Mouse (Mus musculus): Measurements from ENCODE around the gene Tmem150a. TPM values are rescaled to one million over a fixed set of nuclear protein-coding genes. Genes with fewer than 3 reads are reported as not detected.

Tmem150a gene
- polyA plus RNA-seq, 1 experiment from 2014 or later, result 92.3 TPM

DNA sequence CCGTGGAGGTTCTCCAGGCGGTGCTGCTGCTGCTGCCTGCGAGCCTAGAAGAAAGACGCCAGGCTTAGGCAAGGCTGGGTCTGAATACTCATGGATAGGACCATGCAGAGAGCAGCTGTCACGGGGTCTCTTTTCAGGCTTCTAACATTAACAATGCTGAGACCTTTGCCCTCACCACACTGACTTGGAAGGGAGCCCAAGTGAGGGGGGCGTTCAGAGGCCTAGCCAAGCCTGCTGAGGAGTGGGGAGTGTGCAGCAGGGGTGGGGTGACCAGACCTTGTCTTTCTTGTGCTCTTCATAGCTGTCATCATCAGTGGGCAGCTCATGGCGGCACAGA, 5.3 kb downstream of the Tmem150a start:
- peaks cover 38% of the 10 kb centered on the region for H3K4me1 ChIP-seq (ENCODE audit: insufficient read depth)
- no peak for TF ChIP-seq CTCF (IDR thresholded peaks at IDR 0.05; ENCODE audit: low read depth)
- no peak for TF ChIP-seq EP300 (IDR thresholded peaks at IDR 0.05; ENCODE audit: low read depth)
- peak overlapping the region; percentile 89 for H3K4me2 ChIP-seq (ENCODE audit: low read depth, low read length)
- WGBS (ENCODE audit: insufficient replicate concordance), result 69% methylated on average over 7 of the region's 7 CpGs
- H3K9ac ChIP-seq (replicated peaks), result peak overlapping the region; percentile 80
- H3K27me3 ChIP-seq (ENCODE audit: insufficient read depth, low read length), result peaks cover 4% of the 10 kb centered on the region
- peak overlapping the region; percentile 72; the same call in 1 of the 2 replicates for H3K4me3 ChIP-seq (ENCODE audit: low read depth, low read length)
- H3K27ac ChIP-seq (ENCODE audit: low read depth), result 0 out of 2 replicates have a peak overlapping the region, but pooled peaks have one; percentile 44
- H3K36me3 ChIP-seq (replicated peaks; ENCODE audit: insufficient read depth, low read length), result peaks cover 41% of the 10 kb centered on the region
- DNase-seq, result no peak
- ATAC-seq, result no peak
- H3K9me3 ChIP-seq (ENCODE audit: low read length), result no peaks in the 10 kb centered on the region

DNA sequence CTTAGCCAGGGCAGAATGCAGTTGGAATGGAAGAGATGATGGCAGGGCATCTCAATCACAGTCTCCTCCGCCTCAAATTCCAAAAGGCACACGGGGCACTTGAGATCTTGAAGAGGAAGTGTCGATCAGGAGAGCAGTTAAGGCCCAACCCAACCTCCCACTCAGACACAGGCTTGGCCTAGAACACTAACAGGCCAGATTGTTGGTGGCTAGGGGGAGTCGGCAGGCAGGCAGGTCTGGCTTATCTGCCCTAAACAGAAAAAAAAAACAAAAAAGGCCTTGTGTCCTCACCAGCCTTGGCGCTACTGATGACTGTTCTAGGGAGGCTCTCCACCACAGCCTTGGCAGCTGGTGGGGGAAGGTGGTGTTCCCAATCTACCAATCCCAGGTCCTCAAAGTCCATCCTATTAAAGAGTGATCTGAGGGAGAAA, 5.9 kb downstream of the Tmem150a start:
- 25% methylated on average over 5 of the region's 5 CpGs for WGBS (ENCODE audit: insufficient replicate concordance)
- H3K4me3 ChIP-seq (ENCODE audit: low read depth, low read length), result peak overlapping the region; percentile 72
- TF ChIP-seq EP300 (IDR thresholded peaks at IDR 0.05; ENCODE audit: low read depth), result no peak
- no peak for TF ChIP-seq CTCF (IDR thresholded peaks at IDR 0.05; ENCODE audit: low read depth)
- no peaks in the 10 kb centered on the region; the same call in 1 of the 2 replicates for H3K27me3 ChIP-seq (ENCODE audit: insufficient read depth, low read length)
- H3K36me3 ChIP-seq (replicated peaks; ENCODE audit: insufficient read depth, low read length), result peaks cover 41% of the 10 kb centered on the region
- DNase-seq (no peak), ATAC-seq (no peak)
- H3K4me2 ChIP-seq (ENCODE audit: low read depth, low read length), result peak overlapping the region; percentile 89
- H3K9ac ChIP-seq (replicated peaks), result peak overlapping the region; percentile 80
- H3K27ac ChIP-seq (ENCODE audit: low read depth), result peak overlapping the region; percentile 41
- H3K9me3 ChIP-seq (ENCODE audit: low read length), result no peaks in the 10 kb centered on the region
- H3K4me1 ChIP-seq (ENCODE audit: insufficient read depth), result peaks cover 36% of the 10 kb centered on the region

GRCm38 (mm10) chr6:72362132-72363028, 7.1 kb downstream of the Tmem150a start:
- H3K27me3 ChIP-seq (ENCODE audit: insufficient read depth, low read length), result no peaks in the 10 kb centered on the region
- TF ChIP-seq EP300 (IDR thresholded peaks at IDR 0.05; ENCODE audit: low read depth) (peak; percentile 77), CTCF (IDR thresholded peaks at IDR 0.05; ENCODE audit: low read depth) (peak; percentile 66)
- peak overlapping the region; percentile 72 for H3K4me3 ChIP-seq (ENCODE audit: low read depth, low read length)
- ATAC-seq (peak; percentile 98), DNase-seq (peak; percentile 94)
- peak overlapping the region; percentile 89 for H3K27ac ChIP-seq (ENCODE audit: low read depth)
- H3K4me1 ChIP-seq (ENCODE audit: insufficient read depth), result peaks cover 34% of the 10 kb centered on the region
- no peaks in the 10 kb centered on the region for H3K9me3 ChIP-seq (ENCODE audit: low read length)
- H3K9ac ChIP-seq (replicated peaks), result peak overlapping the region; percentile 80
- peak overlapping the region; percentile 89 for H3K4me2 ChIP-seq (ENCODE audit: low read depth, low read length)
- H3K36me3 ChIP-seq (replicated peaks; ENCODE audit: insufficient read depth, low read length), result peaks cover 32% of the 10 kb centered on the region
- WGBS (ENCODE audit: insufficient replicate concordance), result under 1% methylated on average over 42 of the region's 42 CpGs

DNA sequence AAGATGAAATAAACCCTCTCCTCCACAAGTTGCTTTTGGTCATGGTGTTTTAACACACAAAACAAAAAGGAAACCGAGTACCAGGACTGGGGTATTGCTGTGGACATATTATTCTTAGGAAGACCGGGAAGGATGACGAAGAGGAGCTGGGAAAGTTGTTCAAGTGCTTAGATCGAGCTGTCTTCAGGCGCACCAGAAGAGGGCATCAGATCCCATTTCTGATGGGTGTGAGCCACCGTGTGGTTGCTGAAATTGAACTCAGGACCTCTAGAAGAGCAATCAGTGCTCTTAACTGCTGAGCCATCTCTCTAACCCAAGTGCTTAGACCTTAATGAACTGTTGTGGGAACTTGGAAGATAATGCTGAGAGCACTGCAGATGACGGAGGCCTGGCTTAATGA, 8.8 kb downstream of the Tmem150a start:
- ATAC-seq (no peak), DNase-seq (no peak)
- 46% methylated on average over 7 of the region's 7 CpGs for WGBS (ENCODE audit: insufficient replicate concordance)
- Histone ChIP-seq H3K27ac (ENCODE audit: low read depth) (no peak overlapping the region), H3K4me1 (ENCODE audit: insufficient read depth) (peaks cover 24% of the 10 kb centered on the region), H3K9ac (replicated peaks) (no peak overlapping the region), H3K9me3 (ENCODE audit: low read length) (no peaks in the 10 kb centered on the region), H3K27me3 (ENCODE audit: insufficient read depth, low read length) (no peaks in the 10 kb centered on the region), H3K4me2 (ENCODE audit: low read depth, low read length) (no peak overlapping the region), H3K4me3 (ENCODE audit: low read depth, low read length) (no peak overlapping the region), H3K36me3 (replicated peaks; ENCODE audit: insufficient read depth, low read length) (peaks cover 24% of the 10 kb centered on the region)
- TF ChIP-seq EP300 (IDR thresholded peaks at IDR 0.05; ENCODE audit: low read depth) (no peak), CTCF (IDR thresholded peaks at IDR 0.05; ENCODE audit: low read depth) (peak; percentile 49)

DNA sequence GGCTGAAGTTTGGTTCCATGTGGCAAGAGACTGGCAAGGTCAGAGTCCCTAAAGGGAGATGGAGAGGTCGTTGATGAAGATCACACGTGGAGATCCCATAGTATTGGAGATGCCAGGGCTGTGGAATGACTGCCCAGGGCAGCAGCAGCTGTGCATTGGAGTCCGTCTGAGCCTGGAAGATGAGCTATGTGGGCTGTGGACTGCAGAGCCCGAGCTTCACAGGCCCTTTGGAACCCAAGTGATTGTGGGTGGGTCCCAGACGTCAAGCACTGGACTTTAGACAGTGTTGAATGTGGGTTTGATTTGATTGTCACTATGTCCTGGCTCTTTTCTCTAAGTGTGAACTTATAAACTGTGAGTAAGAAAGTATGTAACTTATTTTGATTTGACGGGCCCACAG, 9.7 kb downstream of the Tmem150a start:
- DNase-seq (no peak), ATAC-seq (no peak)
- Histone ChIP-seq H3K9ac (replicated peaks) (no peak overlapping the region), H3K4me2 (ENCODE audit: low read depth, low read length) (no peak overlapping the region), H3K36me3 (replicated peaks; ENCODE audit: insufficient read depth, low read length) (peaks cover 21% of the 10 kb centered on the region), H3K4me1 (ENCODE audit: insufficient read depth) (peaks cover 22% of the 10 kb centered on the region), H3K27me3 (ENCODE audit: insufficient read depth, low read length) (no peaks in the 10 kb centered on the region), H3K27ac (ENCODE audit: low read depth) (no peak overlapping the region), H3K4me3 (ENCODE audit: low read depth, low read length) (no peak overlapping the region), H3K9me3 (ENCODE audit: low read length) (no peaks in the 10 kb centered on the region)
- 56% methylated on average over 6 of the region's 6 CpGs for WGBS (ENCODE audit: insufficient replicate concordance)
- TF ChIP-seq CTCF (IDR thresholded peaks at IDR 0.05; ENCODE audit: low read depth) (no peak), EP300 (IDR thresholded peaks at IDR 0.05; ENCODE audit: low read depth) (no peak)

- Histone ChIP-seq H3K4me3 (ENCODE audit: low read depth, low read length) (no peak overlapping the region), H3K4me1 (ENCODE audit: insufficient read depth) (peaks cover 17% of the 10 kb centered on the region), H3K4me2 (ENCODE audit: low read depth, low read length) (no peak overlapping the region), H3K9ac (replicated peaks) (no peak overlapping the region), H3K9me3 (ENCODE audit: low read length) (no peaks in the 10 kb centered on the region), H3K27me3 (ENCODE audit: insufficient read depth, low read length) (no peaks in the 10 kb centered on the region), H3K36me3 (replicated peaks; ENCODE audit: insufficient read depth, low read length) (peaks cover 12% of the 10 kb centered on the region), H3K27ac (ENCODE audit: low read depth) (no peak overlapping the region)
- 59% methylated on average over 3 of the region's 3 CpGs for WGBS (ENCODE audit: insufficient replicate concordance)
- no peak for TF ChIP-seq EP300 (IDR thresholded peaks at IDR 0.05; ENCODE audit: low read depth)
- no peak for TF ChIP-seq CTCF (IDR thresholded peaks at IDR 0.05; ENCODE audit: low read depth)
- ATAC-seq, result no peak
- no peak for DNase-seq
These were observed 11.1 kb downstream of the Tmem150a start for GRCm38 (mm10) chr6:72366304-72366703.

Measured in liver, postnatal 0 days (tissue).